Mouse (Mus musculus) ES-E14 (cell line): ENCODE measurements around the gene Adam33.

Source experiments
- MAFK ChIP-seq: IDR thresholded peaks from 2 replicates; pipeline ENCODE4 v1.6.1; 2014; ENCODE audit warnings: mild to moderate bottlenecking, low read depth, low read length, inconsistent platforms; ENCODE audit not compliant: insufficient read depth
- ZNF384 ChIP-seq: IDR thresholded peaks from 2 replicates; pipeline ENCODE4 v1.6.1; 2012; ENCODE audit warnings: low read depth, low read length, inconsistent platforms

- TF ChIP-seq ZNF384 (no peak), MAFK (no peak)
Measured at GRCm38 (mm10) chr2:131080507-131080906, 16.9 kb upstream of the Adam33 start.
